Mouse (Mus musculus) layer of hippocampus, adult 9-10 months (tissue): Measurements from ENCODE around the gene Gm45021.

Experiments
- DNase-seq: peaks from one replicate; pipeline ENCODE4 v3.0.0; 2022; ENCODE audit warnings: low spot score

Gene Gm45021

DNA sequence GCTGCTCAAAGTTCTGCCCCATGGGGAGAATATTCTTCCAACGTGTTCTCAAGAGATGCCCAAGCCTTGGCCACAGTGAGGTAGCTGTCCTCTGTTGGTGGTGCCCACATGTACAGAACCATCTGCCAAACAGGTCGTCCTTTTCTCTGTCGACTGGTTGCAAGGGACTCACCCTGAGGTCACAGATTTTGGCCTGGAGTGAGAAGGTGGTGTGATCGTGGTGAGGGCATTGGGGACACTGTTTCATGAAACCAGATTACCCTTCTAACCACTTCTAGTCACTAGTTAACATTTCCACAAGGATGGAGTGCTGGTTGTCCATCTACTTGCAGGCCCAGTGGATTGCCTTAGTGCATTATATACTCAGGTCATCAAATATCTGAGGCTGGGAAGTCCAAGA, 59.4 kb downstream of the Gm45021 start:
- DNase-seq = no peak

DNA sequence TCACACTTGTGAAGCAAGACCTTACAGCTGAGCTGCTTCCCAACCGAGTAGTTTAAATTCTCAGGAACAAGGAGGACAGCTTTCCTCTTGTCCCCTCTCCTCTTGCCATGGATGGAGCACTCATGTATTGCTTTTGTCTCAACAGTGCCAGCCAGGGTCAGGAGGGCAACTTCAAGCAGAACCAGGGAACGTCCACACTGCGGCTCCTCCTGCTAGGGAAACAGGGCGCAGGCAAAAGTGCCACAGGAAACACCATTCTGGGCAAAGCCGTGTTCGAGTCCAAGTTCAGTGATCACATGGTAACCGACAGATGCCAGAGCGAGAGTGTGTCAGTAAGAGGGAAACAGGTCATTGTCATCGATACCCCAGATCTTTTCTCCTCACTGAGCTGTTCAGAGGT, 60.6 kb downstream of the Gm45021 start:
- DNase-seq = no peak

DNA sequence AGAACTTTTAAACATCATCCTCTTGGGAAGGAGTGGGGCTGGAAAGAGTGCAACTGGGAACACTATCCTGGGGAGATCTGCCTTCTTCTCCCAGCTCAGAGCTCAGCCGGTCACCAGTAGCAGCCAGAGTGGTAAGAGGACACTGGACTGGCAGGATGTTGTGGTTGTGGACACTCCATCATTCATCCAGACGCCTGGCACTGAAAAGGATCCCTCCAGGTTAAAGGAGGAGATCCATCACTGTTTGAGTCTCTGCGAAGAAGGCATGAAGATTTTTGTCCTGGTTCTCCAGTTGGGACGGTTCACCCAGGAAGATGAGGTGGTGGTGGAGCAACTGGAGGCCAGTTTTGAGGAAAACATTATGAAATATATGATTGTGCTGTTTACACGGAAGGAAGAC, 69.3 kb downstream of the Gm45021 start:
- no peak for DNase-seq
